Mouse (Mus musculus) brain, embryonic 14.5 days (tissue): Measurements from ENCODE around the gene Lrrc45. TPM values are rescaled to one million over a fixed set of nuclear protein-coding genes. Genes with fewer than 3 reads are reported as not detected.
A peak's percentile ranks its signal among the peaks of the same experiment; 100 is the strongest.

Experiments used
- DNase-seq: peaks from one replicate; pipeline ENCODE4 v3.0.0-alpha.2; 2011; ENCODE audit warnings: low read depth
- CTCF ChIP-seq: fragments of 200-500 bp; IDR thresholded peaks from 2 replicates; pipeline ENCODE4 v1.5.1; 2012; ENCODE audit warnings: inconsistent platforms, mild to moderate bottlenecking, moderate library complexity, borderline replicate concordance; ENCODE audit not compliant: insufficient read depth, insufficient read length; ENCODE audit errors: extremely low read depth
- POLR2A ChIP-seq: fragments of 200-500 bp; IDR thresholded peaks from 2 replicates; pipeline ENCODE4 v1.6.1; 2012; ENCODE audit warnings: mild to moderate bottlenecking, inconsistent platforms, borderline replicate concordance; ENCODE audit not compliant: poor library complexity, insufficient read depth, insufficient read length, severe bottlenecking; ENCODE audit errors: extremely low read depth
- polyA plus RNA-seq: library from polyadenylated mRNA; depleted of rRNA; stranded (reverse); fragments of >200 nt; gene quantifications from 2 replicates; pipeline ENCODE4 v1.2.3, GENCODE M21; 2012

Lrrc45 gene
- polyA plus RNA-seq, 1 experiment: 97.6 TPM

GRCm38 (mm10) chr11:120686650-120687272, 27.0 kb upstream of the Lrrc45 start:
- DNase-seq: no peak
- no peak for TF ChIP-seq POLR2A
- no peak for TF ChIP-seq CTCF

GRCm38 (mm10) chr11:120689365-120689764, 24.4 kb upstream of the Lrrc45 start:
- TF ChIP-seq CTCF: no peak
- TF ChIP-seq POLR2A: no peak
- DNase-seq: no peak

GRCm38 (mm10) chr11:120692471-120693011, 21.2 kb upstream of the Lrrc45 start:
- TF ChIP-seq CTCF: no peak
- TF ChIP-seq POLR2A: no peak
- no peak for DNase-seq

- no peak for TF ChIP-seq POLR2A
- no peak for TF ChIP-seq CTCF
- no peak for DNase-seq
Measured at GRCm38 (mm10) chr11:120693461-120693860, 20.3 kb upstream of the Lrrc45 start.

- no peak for TF ChIP-seq CTCF
- peak; percentile 77 for DNase-seq
Measured at GRCm38 (mm10) chr11:120695184-120695583, 18.5 kb upstream of the Lrrc45 start.

GRCm38 (mm10) chr11:120695641-120696040, 18.1 kb upstream of the Lrrc45 start:
- peak; percentile 57 for DNase-seq

GRCm38 (mm10) chr11:120696568-120696967, 17.2 kb upstream of the Lrrc45 start:
- TF ChIP-seq POLR2A (no peak), CTCF (peak; percentile 30; the same call in 1 of the 2 replicates)
- no peak for DNase-seq

More at GRCm38 (mm10) chr11:120695641-120696040, 18.1 kb upstream of the Lrrc45 start:
- TF ChIP-seq POLR2A (no peak), CTCF (no peak)

GRCm38 (mm10) chr11:120697741-120698140, 16.0 kb upstream of the Lrrc45 start:
- TF ChIP-seq POLR2A: no peak
- TF ChIP-seq CTCF: no peak
- DNase-seq: no peak

- TF ChIP-seq POLR2A (no peak), CTCF (no peak)
- no peak for DNase-seq
Measured at GRCm38 (mm10) chr11:120703696-120704454, 9.8 kb upstream of the Lrrc45 start.

- peak; percentile 39 for DNase-seq
- TF ChIP-seq CTCF (no peak), POLR2A (no peak)
Measured at GRCm38 (mm10) chr11:120704486-120705325, 9.0 kb upstream of the Lrrc45 start.

GRCm38 (mm10) chr11:120706120-120706519, 7.6 kb upstream of the Lrrc45 start:
- no peak for DNase-seq
- no peak for TF ChIP-seq CTCF
- TF ChIP-seq POLR2A: no peak
